Mouse (Mus musculus): ENCODE measurements around the gene 5830473C10Rik.
"Not testable (repeated sequence)": the region's sequence is repeated elsewhere in the genome, so short reads cannot be mapped to it uniquely, and the experiment has no call there.

5830473C10Rik gene

GRCm38 (mm10) chr5:90594945-90595344 lies 34.0 kb downstream of the 5830473C10Rik start:
- DNase-seq (ENCODE audit: low read depth, low spot score): no peak

GRCm38 (mm10) chr5:90596155-90596554 lies 35.2 kb downstream of the 5830473C10Rik start:
- DNase-seq (ENCODE audit: low read depth, low spot score): no peak

- peak; percentile 25 for DNase-seq (ENCODE audit: low read depth, low spot score)
Measured at GRCm38 (mm10) chr5:90601469-90601868, 40.6 kb downstream of the 5830473C10Rik start.

GRCm38 (mm10) chr5:90603407-90603923 lies 42.6 kb downstream of the 5830473C10Rik start:
- DNase-seq (ENCODE audit: low read depth, low spot score): no peak

- no peak for DNase-seq (ENCODE audit: low read depth, low spot score)
Measured at GRCm38 (mm10) chr5:90608906-90609305, 48.0 kb downstream of the 5830473C10Rik start.

- no peak for DNase-seq (ENCODE audit: low read depth, low spot score)
Measured at GRCm38 (mm10) chr5:90611388-90611787, 50.5 kb downstream of the 5830473C10Rik start.

GRCm38 (mm10) chr5:90611996-90612611 lies 51.2 kb downstream of the 5830473C10Rik start:
- DNase-seq (ENCODE audit: low read depth, low spot score): no peak

- DNase-seq (ENCODE audit: low read depth, low spot score): not testable (repeated sequence)
Measured at GRCm38 (mm10) chr5:90612751-90613150, 51.8 kb downstream of the 5830473C10Rik start.

GRCm38 (mm10) chr5:90617859-90618258 lies 57.0 kb downstream of the 5830473C10Rik start:
- no peak for DNase-seq (ENCODE audit: low read depth, low spot score)

- DNase-seq (ENCODE audit: low read depth, low spot score): no peak
Measured at GRCm38 (mm10) chr5:90621316-90621715, 60.4 kb downstream of the 5830473C10Rik start.

- no peak for DNase-seq (ENCODE audit: low read depth, low spot score)
Measured at GRCm38 (mm10) chr5:90621726-90622125, 60.8 kb downstream of the 5830473C10Rik start.

- DNase-seq (ENCODE audit: low read depth, low spot score): no peak
Measured at GRCm38 (mm10) chr5:90623209-90623608, 62.3 kb downstream of the 5830473C10Rik start.

GRCm38 (mm10) chr5:90624708-90625425 lies 64.0 kb downstream of the 5830473C10Rik start:
- no peak for DNase-seq (ENCODE audit: low read depth, low spot score)

GRCm38 (mm10) chr5:90627423-90627822 lies 66.5 kb downstream of the 5830473C10Rik start:
- no peak for DNase-seq (ENCODE audit: low read depth, low spot score)

GRCm38 (mm10) chr5:90628011-90628410 lies 67.1 kb downstream of the 5830473C10Rik start:
- no peak for DNase-seq (ENCODE audit: low read depth, low spot score)

- no peak for DNase-seq (ENCODE audit: low read depth, low spot score)
Measured at GRCm38 (mm10) chr5:90628530-90628929, 67.6 kb downstream of the 5830473C10Rik start.

GRCm38 (mm10) chr5:90634885-90635284 lies 74.0 kb downstream of the 5830473C10Rik start:
- DNase-seq (ENCODE audit: low read depth, low spot score): no peak

- DNase-seq (ENCODE audit: low read depth, low spot score): no peak
Measured at GRCm38 (mm10) chr5:90640286-90641217, 79.6 kb downstream of the 5830473C10Rik start, which contains the start of gene Rassf6. Gene Rassf6, minus strand, starts transcription at chr5:90640657.

GRCm38 (mm10) chr5:90641218-90641610 lies 80.3 kb downstream of the 5830473C10Rik start:
- DNase-seq (ENCODE audit: low read depth, low spot score): no peak

- no peak for DNase-seq (ENCODE audit: low read depth, low spot score)
Measured at GRCm38 (mm10) chr5:90645579-90645978, 84.7 kb downstream of the 5830473C10Rik start.

- DNase-seq (ENCODE audit: low read depth, low spot score): no peak
Measured at GRCm38 (mm10) chr5:90646398-90646797, 85.5 kb downstream of the 5830473C10Rik start.
